Mouse (Mus musculus) lung, adult 2 months (tissue): ENCODE data around the gene Olfr481. TPM values are rescaled to one million over a fixed set of nuclear protein-coding genes. Genes with fewer than 3 reads are reported as not detected.

ENCODE experiments used
- DNase-seq: peaks from one replicate; pipeline ENCODE4 v3.0.0; 2022
- H3K4me1 ChIP-seq: fragments of 200-500 bp; 2 replicates; pipeline ENCODE4 v1.6.1; 2011; ENCODE audit warnings: low read length; ENCODE audit not compliant: control insufficient read depth, insufficient read depth
- H3K4me3 ChIP-seq: fragments of 200-500 bp; replicated peaks from 2 replicates; pipeline ENCODE3; 2011; ENCODE audit warnings: low read depth, mild to moderate bottlenecking, control low read depth, low read length; ENCODE audit errors: extremely low read depth
- CTCF ChIP-seq: fragments of 200-500 bp; IDR thresholded peaks from 2 replicates; pipeline ENCODE4 v1.5.1; 2011; ENCODE audit warnings: mild to moderate bottlenecking, low read length, control low read depth; ENCODE audit not compliant: insufficient read depth
- POLR2A ChIP-seq: fragments of 200-500 bp; IDR thresholded peaks from 2 replicates; pipeline ENCODE4 v1.6.1; 2011; ENCODE audit warnings: low read depth, mild to moderate bottlenecking, control low read depth, low read length, borderline replicate concordance; ENCODE audit errors: extremely low read depth
- WGBS: fragments of 180-500 bp; shearing (Covaris S2); methylation state at CpG from one replicate; pipeline ENCODE4 v1.1.7; 2018; 5-methylcytosine and 5-hydroxymethylcytosine counted together
- polyA plus RNA-seq: library from polyadenylated mRNA; depleted of rRNA; stranded (reverse); fragments of >200 nt; gene quantifications from 2 replicates; pipeline ENCODE4 v1.2.3, GENCODE M21; 2012; rRNA removed

The Olfr481 gene
- polyA plus RNA-seq = not detected in 2 replicates

- TF ChIP-seq CTCF (no peak), POLR2A (no peak)
- DNase-seq = no peak
- Histone ChIP-seq H3K4me1 (no peaks in the 10 kb centered on the region), H3K4me3 (no peak within 1 kb of the TSS)
Observed at GRCm38 (mm10) chr7:108079555-108079954, at the start of gene Olfr481. Gene Olfr481 (plus strand): TSS chr7:108079855.

GRCm38 (mm10) chr7:108033889-108034288 lies 45.8 kb upstream of the Olfr481 start, which contains the start of gene Olfr478:
Gene Olfr478 (minus strand): TSS chr7:108033989.
- no peak for TF ChIP-seq CTCF
- no peak for TF ChIP-seq POLR2A
- WGBS = 67% methylated on average over 3 of the region's 3 CpGs
- no peak for DNase-seq
- H3K4me1 ChIP-seq = no peaks in the 10 kb centered on the region
- no peak within 1 kb of the TSS for H3K4me3 ChIP-seq

- H3K4me1 ChIP-seq = no peaks in the 10 kb centered on the region
- TF ChIP-seq POLR2A (no peak), CTCF (no peak)
- 85% methylated on average over 2 of the region's 2 CpGs for WGBS
- H3K4me3 ChIP-seq = no peak within 1 kb of the TSS
- DNase-seq = no peak
Observed at GRCm38 (mm10) chr7:108050393-108050792, 29.3 kb upstream of the Olfr481 start, which contains the start of gene Olfr479. Gene Olfr479 (plus strand): TSS chr7:108050693.

GRCm38 (mm10) chr7:108067246-108067645 lies 12.4 kb upstream of the Olfr481 start, which contains the start of gene Olfr480:
Gene Olfr480 (minus strand): TSS chr7:108067346.
- no peak for TF ChIP-seq POLR2A
- no peak for TF ChIP-seq CTCF
- 80% methylated on average over 1 of the region's 1 CpGs for WGBS
- no peaks in the 10 kb centered on the region for H3K4me1 ChIP-seq
- DNase-seq = no peak
- H3K4me3 ChIP-seq = no peak within 1 kb of the TSS

GRCm38 (mm10) chr7:108097486-108097885 lies 17.8 kb downstream of the Olfr481 start, which contains the start of gene Olfr482:
Gene Olfr482 (minus strand): TSS chr7:108097586.
- TF ChIP-seq POLR2A (no peak), CTCF (no peak)
- WGBS = 63% methylated on average over 1 of the region's 1 CpGs
- Histone ChIP-seq H3K4me3 (no peak within 1 kb of the TSS), H3K4me1 (no peaks in the 10 kb centered on the region)
- DNase-seq = no peak

GRCm38 (mm10) chr7:108100549-108100948 lies 20.9 kb downstream of the Olfr481 start, which contains the start of gene Olfr483:
Gene Olfr483 (plus strand): TSS chr7:108100849.
- H3K4me1 ChIP-seq = no peaks in the 10 kb centered on the region
- DNase-seq = no peak
- WGBS = 76% methylated on average over 1 of the region's 1 CpGs
- H3K4me3 ChIP-seq = no peak within 1 kb of the TSS
- TF ChIP-seq CTCF = no peak
- no peak for TF ChIP-seq POLR2A

GRCm38 (mm10) chr7:108120681-108121080 lies 41.0 kb downstream of the Olfr481 start:
- TF ChIP-seq POLR2A (no peak), CTCF (no peak)
- no peak for DNase-seq
- H3K4me1 ChIP-seq = no peaks in the 10 kb centered on the region
- H3K4me3 ChIP-seq = no peak overlapping the region
- 22% methylated on average over 1 of the region's 1 CpGs for WGBS

- DNase-seq = no peak
- WGBS = 49% methylated on average over 1 of the region's 1 CpGs
- TF ChIP-seq CTCF = no peak
- no peak for TF ChIP-seq POLR2A
- H3K4me3 ChIP-seq = no peak overlapping the region
- no peaks in the 10 kb centered on the region for H3K4me1 ChIP-seq
Observed at GRCm38 (mm10) chr7:108121416-108121815, 41.8 kb downstream of the Olfr481 start.

GRCm38 (mm10) chr7:108127349-108127748 lies 47.7 kb downstream of the Olfr481 start, which contains the start of gene Olfr484:
Gene Olfr484 (minus strand): TSS chr7:108127449.
- Histone ChIP-seq H3K4me1 (no peaks in the 10 kb centered on the region), H3K4me3 (no peak within 1 kb of the TSS)
- TF ChIP-seq POLR2A = no peak
- no peak for TF ChIP-seq CTCF
- no peak for DNase-seq

Other genes starting within 250 kb of the Olfr481 start
- gene Olfr470, start 232.4 kb upstream of the Olfr481 start, polyA plus RNA-seq = not detected in 2 replicates
- gene Olfr472, start 182.0 kb upstream of the Olfr481 start, polyA plus RNA-seq = not detected in 2 replicates
- gene Olfr473, start 149.4 kb upstream of the Olfr481 start, polyA plus RNA-seq = not detected in 2 replicates
- not detected in 2 replicates for gene Olfr474, start 125.2 kb upstream of the Olfr481 start, polyA plus RNA-seq
- not detected in 2 replicates for gene Olfr476, start 115.1 kb upstream of the Olfr481 start, polyA plus RNA-seq
- not detected in 2 replicates for gene Olfr477, start 93.2 kb upstream of the Olfr481 start, polyA plus RNA-seq
- gene Olfr478, start 45.9 kb upstream of the Olfr481 start, polyA plus RNA-seq = not detected in 2 replicates
- gene Olfr479, start 29.2 kb upstream of the Olfr481 start, polyA plus RNA-seq = not detected in 2 replicates
- not detected in 2 replicates for gene Olfr480, start 12.5 kb upstream of the Olfr481 start, polyA plus RNA-seq
- gene Olfr482, start 17.7 kb downstream of the Olfr481 start, polyA plus RNA-seq = not detected in 2 replicates
- gene Olfr483, start 21.0 kb downstream of the Olfr481 start, polyA plus RNA-seq = not detected in 2 replicates
- not detected in 2 replicates for gene Olfr484, start 47.6 kb downstream of the Olfr481 start, polyA plus RNA-seq
- not detected in 2 replicates for gene Olfr485, start 80.0 kb downstream of the Olfr481 start, polyA plus RNA-seq
- not detected in 2 replicates for gene Olfr486, start 92.9 kb downstream of the Olfr481 start, polyA plus RNA-seq
- not detected in 2 replicates for gene Olfr487, start 134.8 kb downstream of the Olfr481 start, polyA plus RNA-seq
- gene Olfr488, start 178.5 kb downstream of the Olfr481 start, polyA plus RNA-seq = not detected in 2 replicates
- not detected in 2 replicates for gene Olfr490, start 209.1 kb downstream of the Olfr481 start, polyA plus RNA-seq
- not detected in 2 replicates for gene Olfr491, start 233.6 kb downstream of the Olfr481 start, polyA plus RNA-seq
- not detected in 2 replicates for gene Olfr492, start 243.8 kb downstream of the Olfr481 start, polyA plus RNA-seq